Mouse (Mus musculus) myocyte (in vitro differentiated cells): Measurements from ENCODE around the gene Cox5a.

Source experiments
- E2F4 ChIP-seq: IDR thresholded peaks from one replicate; pipeline ENCODE4 v1.6.1; 2011; ENCODE audit warnings: mild to moderate bottlenecking, control low read depth, moderate library complexity; ENCODE audit not compliant: insufficient read depth
- MAX ChIP-seq: IDR thresholded peaks from one replicate; pipeline ENCODE4 v1.6.1; 2011; ENCODE audit warnings: low read depth, mild to moderate bottlenecking, control low read depth
- MYOD1 ChIP-seq, 3 experiments: IDR thresholded peaks; one replicate each; pipeline ENCODE4 v1.6.1; 2011; ENCODE audit warnings: control low read depth in 2 of 3, low read depth in 2 of 3, mild to moderate bottlenecking in 2 of 3, moderate library complexity in 1 of 3; ENCODE audit not compliant: insufficient read length in 2 of 3, control insufficient read depth in 1 of 3
- MYOG ChIP-seq, 3 experiments: IDR thresholded peaks; one replicate each; pipeline ENCODE4 v1.6.1; 2011; ENCODE audit warnings: control low read depth in 2 of 3, low read depth in 2 of 3, mild to moderate bottlenecking in 2 of 3; ENCODE audit not compliant: insufficient read length in 2 of 3, control insufficient read depth in 1 of 3, insufficient read depth in 1 of 3
- POLR2A ChIP-seq: IDR thresholded peaks from one replicate; pipeline ENCODE4 v1.6.1; 2011; ENCODE audit warnings: low read depth, mild to moderate bottlenecking, control low read depth, moderate library complexity; ENCODE audit not compliant: insufficient read length
- POLR2AphosphoS2 ChIP-seq: IDR thresholded peaks from one replicate; pipeline ENCODE4 v1.6.1; 2011; ENCODE audit warnings: low read depth, control low read depth; ENCODE audit not compliant: insufficient read length
- SRF ChIP-seq: IDR thresholded peaks from one replicate; pipeline ENCODE4 v1.6.1; 2011; ENCODE audit warnings: low read depth; ENCODE audit not compliant: control insufficient read depth, insufficient read length
- TCF12 ChIP-seq: IDR thresholded peaks from one replicate; pipeline ENCODE4 v1.6.1; 2011; ENCODE audit warnings: mild to moderate bottlenecking, control low read depth; ENCODE audit not compliant: poor library complexity, insufficient read depth, severe bottlenecking
- TCF3 ChIP-seq: IDR thresholded peaks from one replicate; pipeline ENCODE4 v1.6.1; 2011; ENCODE audit warnings: low read depth, control low read depth; ENCODE audit not compliant: insufficient read length
- USF1 ChIP-seq: IDR thresholded peaks from one replicate; pipeline ENCODE4 v1.6.1; 2011; ENCODE audit warnings: low read depth, mild to moderate bottlenecking, control low read depth, moderate library complexity

DNA sequence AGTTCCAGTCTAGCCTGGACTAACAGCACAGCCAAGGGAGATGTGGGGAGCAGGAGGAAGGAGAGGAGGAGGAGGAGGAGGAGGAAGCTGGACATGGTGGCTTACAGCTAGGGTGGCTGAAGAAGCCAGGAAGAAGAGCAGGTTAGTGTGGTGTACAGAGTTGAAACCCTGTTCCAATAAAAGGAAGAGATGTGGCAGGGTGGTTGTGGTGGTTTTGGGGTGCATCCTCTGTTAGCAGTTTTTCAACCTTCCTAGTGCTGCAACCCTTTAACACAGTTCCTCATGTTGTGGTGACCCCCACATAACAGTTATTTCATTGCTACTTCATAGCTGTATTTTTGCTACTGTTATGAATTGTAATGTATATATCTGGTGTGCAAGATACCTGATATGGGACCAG lies 3.4 kb downstream of the Cox5a start:
- TF ChIP-seq MYOD1 (IDR thresholded peaks at IDR 0.05; ENCODE audit: control insufficient read depth in 1 of 3, insufficient read length in 2 of 3, low read depth in 2 of 3) (no peak), POLR2A (no peak), POLR2AphosphoS2 (no peak), TCF12 (no peak), MYOG (IDR thresholded peaks at IDR 0.05; ENCODE audit: control insufficient read depth in 1 of 3, insufficient read depth in 1 of 3, insufficient read length in 2 of 3, low read depth in 2 of 3) (no peak), TCF3 (no peak), SRF (no peak), E2F4 (no peak), USF1 (no peak), MAX (no peak)
